Mouse (Mus musculus): ENCODE measurements around the gene Umad1.

Gene Umad1

DNA sequence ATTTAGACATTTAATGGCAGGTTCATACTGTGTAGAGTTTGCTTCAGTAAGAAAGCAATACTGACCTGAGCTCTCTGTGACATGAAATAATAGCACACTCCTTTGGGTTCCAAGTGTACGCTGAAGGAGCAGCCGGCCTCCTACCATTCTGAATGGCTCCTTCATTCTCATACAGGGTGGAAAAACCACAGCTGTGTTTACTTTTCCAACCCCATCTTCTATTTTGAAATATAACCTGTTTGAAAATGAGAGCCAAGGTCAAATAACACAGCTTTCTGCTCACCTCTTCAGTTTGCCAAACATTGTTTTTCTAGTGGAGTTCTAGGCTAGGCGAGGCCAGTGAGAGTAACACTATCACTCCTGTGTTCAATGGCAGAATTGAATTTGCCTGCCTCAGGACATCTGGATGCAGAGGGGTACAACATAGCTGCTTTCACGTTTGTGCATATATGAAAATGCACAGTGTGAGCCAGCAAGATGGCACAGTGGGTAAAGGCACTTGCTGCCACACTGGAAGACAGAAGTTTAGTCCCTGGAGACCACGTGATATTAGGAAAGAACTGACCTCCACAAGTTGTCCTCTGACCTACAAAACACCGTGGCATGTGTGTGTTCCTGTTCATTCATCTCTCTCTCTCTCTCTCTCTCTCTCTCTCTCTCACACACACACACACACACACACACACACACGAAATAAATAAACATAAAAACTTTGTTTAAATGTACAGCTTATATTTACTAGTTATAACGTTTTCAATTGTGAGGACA is 157.9 kb downstream of the Umad1 start:
- CTCF ChIA-PET, result interaction anchor here (0.6 kb wide), 1 partner anchor 46 kb away, joined by 4 read pairs; no protein-coding TSS in a partner anchor

DNA sequence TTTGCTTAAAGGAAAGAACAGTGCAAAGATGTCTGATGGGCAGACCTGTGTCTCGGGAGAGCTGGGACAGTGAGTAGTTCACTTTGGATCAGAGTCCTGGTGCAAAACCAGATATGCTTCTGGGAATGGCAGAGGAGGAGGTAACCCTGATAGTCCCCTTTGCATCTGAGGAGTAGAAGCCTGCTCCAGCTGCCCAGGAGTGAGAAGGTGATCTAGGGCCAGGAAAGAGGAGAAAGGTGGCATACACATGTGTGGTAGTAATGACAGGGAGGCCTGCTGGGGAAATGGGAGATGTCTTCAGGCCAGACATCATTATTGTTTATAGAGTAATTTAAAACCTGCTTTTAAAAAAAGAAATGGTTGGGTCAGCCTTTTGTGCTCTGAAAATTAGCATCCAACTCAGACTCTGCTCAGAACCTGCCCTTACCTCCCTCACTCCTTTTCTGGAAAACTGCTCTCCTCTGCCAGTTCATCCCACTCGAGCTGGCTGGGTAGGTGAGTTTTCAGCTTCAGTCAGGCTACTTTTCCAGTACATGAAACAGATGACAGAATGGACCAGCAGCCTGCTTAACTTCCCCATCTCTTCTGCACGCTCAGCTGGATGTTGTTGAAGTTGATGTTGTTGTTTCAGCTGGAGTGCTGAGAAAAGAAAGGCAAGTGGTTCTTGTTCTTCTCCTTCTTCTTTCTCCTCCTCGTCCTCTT is 160.5 kb downstream of the Umad1 start:
- CTCF ChIA-PET, result no interaction called here

DNA sequence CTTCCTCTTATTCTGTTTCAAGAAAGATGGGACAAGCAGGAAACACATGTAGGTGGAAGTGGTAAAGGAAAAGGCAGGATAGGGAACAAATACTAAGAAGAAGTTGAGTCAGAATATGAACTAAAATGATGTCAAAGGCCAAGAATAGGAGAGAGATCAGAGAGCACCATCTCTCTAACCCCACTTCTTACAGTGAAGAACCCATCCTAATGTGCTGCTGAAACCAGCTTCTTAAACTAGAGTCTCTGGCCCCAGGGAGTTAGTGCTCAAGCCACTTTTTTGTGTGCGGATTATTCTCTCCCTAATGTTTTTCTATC is 161.1 kb downstream of the Umad1 start:
- CTCF ChIA-PET, result no interaction called here

DNA sequence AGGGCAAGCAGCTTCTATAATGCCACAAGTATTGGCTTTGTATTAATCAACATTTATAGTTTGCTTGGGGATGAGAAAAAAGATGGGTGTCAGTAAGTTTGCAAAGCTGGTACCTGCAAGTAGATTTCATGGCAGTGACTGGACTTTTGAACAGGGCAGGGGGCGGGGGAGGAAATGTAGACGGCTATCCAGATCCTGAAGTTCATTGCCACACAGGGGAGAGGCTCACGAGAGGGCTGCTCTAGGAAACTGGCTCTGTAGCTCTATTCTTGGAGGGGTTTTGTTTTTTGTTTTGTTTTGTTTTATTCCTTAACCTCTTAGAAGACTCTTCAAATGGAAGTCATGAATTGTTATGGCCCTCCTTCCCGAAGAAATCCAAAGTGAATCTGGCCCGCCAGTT is 162.3 kb downstream of the Umad1 start:
- CTCF ChIA-PET, result no interaction called here

DNA sequence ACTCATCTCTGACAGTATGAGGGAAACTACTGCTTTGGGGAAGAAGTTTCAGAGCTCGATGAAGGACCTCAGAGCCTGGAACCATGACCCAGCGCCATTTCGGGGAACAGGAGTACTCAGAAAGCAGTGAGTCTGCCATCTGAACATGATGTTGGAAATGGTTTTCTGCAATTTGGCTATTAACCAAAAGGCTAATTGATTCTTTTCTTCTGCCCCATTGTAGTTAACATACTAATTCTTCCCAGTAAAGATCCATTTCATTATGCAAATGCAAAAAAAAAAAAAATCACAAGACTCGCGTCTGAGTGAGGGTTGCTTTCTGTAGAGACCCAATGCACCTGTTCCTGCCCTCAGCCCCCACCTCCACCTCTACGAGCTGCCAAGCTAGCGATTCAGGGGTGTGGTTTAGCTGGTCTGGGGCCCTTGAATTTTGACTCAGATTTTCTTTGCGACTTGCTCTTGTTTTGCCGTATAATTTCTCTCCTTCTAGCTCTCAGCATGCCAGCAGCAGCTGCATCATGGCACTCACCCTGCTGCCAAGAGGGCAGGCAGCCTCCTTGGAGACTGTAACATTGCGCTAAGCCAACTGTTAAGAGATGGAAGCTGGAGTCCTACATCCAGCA is 163.0 kb downstream of the Umad1 start:
- CTCF ChIA-PET, result no interaction called here

DNA sequence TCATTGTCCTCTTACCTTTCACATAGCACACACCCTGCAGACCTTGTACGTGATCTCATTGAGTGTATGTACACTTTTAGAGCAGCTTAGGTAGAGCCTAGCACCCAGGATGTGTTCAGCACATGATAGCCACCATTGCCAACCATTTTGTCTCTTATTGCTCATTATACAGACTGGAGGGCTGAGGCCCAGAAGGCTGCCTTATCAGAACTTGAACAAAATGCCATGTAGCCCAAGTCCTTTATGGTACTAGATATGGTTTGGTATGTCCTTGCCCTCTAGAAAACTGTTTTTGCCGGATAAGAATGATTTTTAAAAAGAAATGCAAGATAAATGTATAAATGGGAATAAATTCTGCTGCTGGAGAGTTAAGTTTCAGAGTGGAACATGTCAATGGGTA is 164.1 kb downstream of the Umad1 start:
- CTCF ChIA-PET, result interaction anchor here (1.1 kb wide), 1 partner anchor 16 kb away, joined by 3 read pairs; no protein-coding TSS in a partner anchor

DNA sequence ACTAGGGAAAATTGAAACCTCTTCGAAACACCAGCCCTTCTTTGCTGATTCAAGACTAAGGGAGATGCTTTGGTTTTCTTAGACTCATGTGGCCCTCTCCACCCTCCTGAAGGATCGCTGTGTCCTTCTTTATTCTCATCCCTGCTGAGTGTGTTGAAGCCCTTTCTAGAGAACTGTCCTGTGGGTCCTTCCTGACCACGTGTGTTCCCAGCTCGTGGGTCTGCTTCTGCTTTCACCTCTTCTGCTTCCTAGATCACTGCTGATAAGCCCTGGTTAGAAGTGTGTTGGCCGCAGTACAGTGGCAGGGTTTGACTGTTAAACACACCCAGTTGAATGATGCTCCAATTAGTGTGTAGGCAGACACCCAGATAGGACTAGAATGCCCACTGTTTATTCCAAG is 168.6 kb downstream of the Umad1 start:
- CTCF ChIA-PET, result interaction anchor here (0.6 kb wide), 1 partner anchor 120 kb away, joined by 4 read pairs; no protein-coding TSS in a partner anchor

DNA sequence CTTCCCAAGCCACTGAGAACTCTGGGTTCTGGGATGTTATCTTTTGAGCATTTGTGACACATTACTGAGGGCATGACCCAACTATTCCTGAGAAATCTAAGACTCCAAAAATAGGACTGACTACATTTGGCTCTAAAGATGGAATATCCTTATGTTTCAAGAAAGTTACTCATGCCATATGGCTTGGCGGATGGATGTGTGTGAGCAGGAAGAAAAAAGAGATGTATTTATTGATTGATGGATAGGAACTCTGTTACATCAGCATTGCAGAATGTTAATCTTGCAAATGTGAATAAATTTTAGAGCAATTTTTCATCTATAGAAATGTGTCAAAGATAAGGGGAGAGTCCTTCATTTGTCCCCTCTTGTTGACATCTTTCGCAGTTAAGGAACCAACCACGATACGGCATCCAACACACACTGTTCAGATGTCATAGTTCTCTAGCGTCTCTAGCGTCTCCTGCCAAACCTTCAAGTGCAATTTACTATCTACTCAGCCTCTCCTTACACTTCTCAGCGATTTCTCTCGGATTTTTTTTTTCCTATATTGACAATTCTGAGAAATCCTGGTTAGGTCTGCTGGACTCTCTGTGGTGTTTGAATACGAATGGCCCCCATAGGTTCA is 171.6 kb downstream of the Umad1 start:
- CTCF ChIA-PET, result no interaction called here

DNA sequence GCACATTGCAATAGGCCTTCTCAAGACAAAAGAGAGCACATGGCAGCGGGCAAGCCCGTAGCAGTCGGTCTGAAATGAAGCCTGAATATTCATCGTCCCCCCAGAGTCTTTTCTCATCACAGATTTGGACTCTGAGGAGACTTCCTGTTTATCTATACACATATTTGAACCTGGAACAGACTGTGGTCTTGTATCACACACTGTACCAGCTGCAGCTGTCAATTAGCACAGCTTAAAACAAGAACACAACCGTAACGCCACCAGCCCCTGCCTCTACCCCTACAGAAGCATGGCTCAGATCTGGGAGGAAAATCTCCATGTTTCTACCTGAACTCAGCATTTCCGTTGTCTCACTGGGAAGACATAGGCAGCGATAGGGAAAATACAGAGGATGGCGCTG is 174.1 kb downstream of the Umad1 start:
- CTCF ChIA-PET, result no interaction called here

DNA sequence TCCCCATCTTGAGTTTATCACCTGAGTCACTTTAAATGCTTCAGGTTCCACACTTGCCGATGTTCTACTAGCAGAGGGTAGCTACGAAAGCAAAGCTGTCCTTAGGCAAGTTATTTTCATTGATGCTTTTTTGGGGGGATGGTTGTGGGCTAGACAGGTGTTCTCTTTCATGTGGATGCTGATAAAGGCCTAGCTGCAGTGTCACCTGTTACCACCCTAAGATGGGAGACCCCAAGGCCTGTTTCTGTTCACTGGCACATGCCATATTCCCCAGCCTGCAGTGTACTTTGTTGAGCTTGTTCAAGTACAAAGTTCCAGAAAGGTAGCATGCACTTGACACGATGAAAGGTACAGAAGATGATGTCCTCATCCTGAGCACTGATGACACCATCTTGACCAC is 178.8 kb downstream of the Umad1 start:
- CTCF ChIA-PET, result interaction anchor here (0.7 kb wide), 1 partner anchor 209 kb away, joined by 7 read pairs; no protein-coding TSS in a partner anchor

DNA sequence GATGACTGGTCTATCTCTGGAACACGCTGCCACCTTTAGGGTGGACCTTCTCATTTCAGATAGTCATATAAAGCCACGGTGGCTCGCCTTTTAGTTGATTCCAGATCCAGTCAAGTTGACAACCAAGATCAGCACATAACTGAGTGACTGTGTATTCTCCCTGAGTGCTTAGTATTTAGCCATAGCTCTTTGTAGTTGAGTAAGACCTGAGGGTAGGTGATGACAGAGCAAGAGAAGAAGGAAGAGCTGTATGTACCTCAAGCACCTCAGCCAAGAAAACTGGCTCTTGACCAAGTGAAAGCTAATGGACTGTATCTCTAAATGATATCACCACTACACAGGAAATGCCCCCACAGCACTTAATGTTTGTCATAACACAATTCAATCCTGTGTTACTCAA is 182.7 kb downstream of the Umad1 start:
- CTCF ChIA-PET, result no interaction called here

DNA sequence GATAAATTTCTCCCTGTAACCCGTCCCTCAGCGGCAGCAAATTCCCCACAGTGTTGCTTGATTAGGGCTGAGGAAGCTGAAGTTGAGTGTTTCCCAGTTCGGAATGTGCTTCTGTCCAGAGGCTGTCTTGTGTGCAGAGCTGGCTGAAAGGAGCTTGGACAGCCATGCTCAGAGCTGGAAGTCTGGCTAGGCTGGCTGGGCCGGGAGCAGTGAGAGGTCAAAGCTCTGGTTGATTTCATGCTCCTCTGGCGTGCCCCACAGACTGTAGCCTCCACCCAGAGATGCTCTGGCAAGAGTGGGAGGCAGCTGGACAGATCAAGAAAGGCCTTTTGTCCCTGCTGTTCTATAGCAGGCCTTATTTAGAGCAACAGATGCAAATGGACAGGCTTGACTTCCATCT is 187.7 kb downstream of the Umad1 start:
- CTCF ChIA-PET, result no interaction called here

DNA sequence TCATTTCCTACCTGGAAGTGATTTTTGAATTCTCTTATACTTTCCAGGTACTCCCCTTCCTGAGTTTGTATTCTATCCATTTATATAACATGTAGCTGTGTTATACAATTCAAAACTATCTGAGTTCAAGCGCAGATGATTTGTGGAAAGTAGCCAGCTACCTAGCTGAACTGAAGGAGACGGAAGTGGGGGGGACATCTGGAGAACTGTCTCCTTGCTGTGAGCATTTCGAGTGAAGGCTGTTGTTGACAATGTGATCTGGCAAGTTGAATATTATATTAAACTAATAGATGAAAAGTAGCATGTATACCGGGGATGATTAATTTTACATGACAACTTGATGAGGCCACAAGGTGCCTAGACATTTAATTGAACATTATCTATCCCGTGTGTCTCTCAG is 196.5 kb downstream of the Umad1 start:
- CTCF ChIA-PET, result no interaction called here

DNA sequence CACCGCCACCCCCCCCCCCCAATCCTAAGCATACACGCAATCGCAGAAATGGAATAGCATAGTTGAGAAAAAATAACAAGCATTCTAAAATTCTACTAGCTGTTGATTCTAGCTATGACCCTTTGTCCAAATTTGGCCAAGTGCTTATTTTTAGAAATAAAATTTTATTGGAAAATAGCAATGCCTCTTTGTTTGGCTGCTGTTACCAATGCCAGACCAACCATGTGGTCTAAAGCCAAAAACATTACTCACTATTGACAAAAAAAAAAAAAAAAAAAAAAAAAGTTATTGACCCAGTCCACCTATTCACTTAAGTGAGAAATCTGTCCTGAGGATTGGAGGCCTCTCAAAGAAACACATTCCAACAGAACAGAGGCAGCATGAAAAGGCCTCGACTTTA is 199.5 kb downstream of the Umad1 start:
- CTCF ChIA-PET, result no interaction called here

DNA sequence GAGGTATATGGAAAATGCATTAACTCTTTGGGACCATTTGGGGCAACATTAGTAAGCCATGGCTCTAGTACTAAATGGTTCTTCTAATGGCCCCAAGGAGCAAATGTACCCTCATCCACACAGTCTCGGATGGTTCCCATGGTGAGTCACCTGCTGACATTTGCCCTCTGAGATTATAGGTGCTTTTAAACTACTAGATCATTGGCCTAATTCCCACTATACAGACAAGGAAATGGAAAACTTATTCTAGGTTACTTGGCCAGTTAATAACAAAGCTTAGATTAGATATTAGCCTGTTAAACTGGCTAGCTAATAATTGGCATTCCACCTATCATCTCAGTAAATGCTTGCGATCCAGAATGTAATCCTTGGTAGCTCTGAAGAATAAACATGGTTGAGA is 203.4 kb downstream of the Umad1 start:
- CTCF ChIA-PET, result no interaction called here

DNA sequence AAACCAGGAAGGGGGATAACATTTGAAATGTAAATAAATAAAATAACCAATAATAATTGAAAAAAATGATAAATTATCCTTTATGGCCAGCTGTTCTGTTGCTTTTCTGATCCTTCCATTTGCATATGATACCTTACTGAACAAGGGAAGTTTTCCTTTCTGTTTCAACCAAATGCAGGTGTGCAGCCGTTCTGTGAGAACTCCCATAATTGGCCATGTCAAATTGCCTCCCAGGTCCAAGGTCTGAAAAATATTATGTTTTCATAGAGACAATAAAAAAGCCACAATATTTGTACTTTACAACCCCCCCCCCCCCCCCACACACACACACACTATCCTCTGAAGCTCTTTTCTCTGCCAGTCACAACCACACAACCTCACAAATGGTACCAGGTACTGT is 206.3 kb downstream of the Umad1 start:
- CTCF ChIA-PET, result no interaction called here

DNA sequence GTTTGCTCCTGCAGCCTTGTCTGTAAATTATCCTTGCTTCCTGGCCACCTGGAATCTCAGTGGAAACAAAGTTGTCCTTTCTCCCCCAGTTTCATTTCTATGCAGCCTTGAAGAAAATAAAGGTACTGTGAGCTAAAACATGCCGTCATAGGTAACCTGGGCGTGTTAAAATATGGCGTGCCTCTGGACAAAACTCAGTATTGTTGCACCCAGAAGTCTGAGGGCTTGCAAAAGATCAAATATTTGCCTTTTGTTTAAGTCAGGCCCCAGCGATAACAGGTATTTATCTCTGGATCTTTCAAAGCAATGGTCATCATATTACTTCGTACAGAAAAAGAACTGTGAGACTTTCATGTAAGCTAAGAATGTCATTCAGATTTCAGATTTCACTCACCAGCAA is 206.9 kb downstream of the Umad1 start:
- CTCF ChIA-PET, result no interaction called here

DNA sequence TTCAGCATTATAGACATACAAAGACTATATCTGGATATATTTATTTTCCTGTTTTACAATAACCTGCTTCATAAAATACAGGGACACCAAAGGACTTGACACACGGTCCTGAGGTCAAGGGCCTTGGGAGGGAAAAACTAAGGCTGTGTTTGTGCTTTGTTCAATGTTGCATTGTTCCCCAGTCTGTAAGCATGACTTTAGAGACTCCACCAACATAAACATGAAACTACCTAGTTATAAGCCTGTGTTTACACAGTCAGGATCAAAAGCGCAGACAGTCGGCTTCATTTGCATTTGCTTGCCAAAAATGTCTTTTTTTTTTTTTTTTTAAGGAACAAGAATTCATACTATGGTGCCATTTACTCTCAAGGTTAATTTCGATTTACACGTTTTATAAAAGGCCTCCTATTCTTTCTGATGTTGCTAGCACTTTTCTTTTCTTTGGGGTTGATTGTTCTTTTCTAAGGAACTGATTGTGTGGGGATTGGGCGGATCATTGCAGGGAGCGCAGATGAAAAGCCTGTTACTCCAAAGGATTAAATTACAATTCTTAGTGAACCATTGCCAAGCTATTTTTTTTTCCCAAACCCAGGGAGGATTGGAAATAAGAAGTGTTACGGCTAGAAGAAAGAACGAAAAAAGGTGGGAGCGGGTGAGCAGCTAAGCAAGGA is 208.7 kb downstream of the Umad1 start:
- CTCF ChIA-PET, result interaction anchor here (0.5 kb wide), 1 partner anchor 10 kb away, joined by 3 read pairs; no protein-coding TSS in a partner anchor

DNA sequence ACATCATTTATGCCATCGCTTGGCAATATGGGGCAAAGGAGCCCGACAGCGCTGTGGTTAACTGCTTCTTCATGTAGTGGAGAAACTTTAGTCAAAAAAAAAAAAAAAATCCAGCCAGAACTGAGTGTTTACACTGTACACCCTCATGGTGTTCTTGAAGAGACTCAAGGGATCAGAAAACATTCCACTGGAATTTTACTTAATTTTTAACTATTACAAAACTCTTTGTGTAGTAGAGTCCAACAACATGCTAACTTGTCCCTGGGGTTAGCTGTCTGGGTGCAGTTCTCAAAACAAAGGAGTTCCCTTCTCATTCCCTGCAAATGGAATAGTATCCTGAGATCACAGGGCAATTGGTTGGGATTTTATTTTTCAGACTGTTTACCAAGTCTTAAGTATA is 210.8 kb downstream of the Umad1 start:
- CTCF ChIA-PET, result no interaction called here

DNA sequence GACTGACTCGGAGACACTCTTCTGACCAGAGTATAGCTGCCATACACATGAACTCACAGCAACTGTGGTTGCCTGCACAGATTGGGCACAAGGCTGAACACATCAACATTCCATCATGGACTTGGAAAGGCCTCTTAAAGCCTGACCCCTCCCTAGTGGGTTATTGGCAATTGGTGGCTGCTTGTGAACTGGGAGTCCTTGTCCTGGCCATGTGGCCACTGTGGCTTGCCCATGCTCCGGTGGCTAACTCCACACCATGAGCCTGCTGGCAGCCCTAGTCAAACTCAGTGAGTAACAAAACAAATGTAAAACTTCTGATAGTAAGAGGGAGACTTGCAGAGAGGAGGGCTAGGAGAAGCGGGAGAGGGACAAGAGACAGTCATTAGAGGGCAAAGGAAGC is 213.0 kb downstream of the Umad1 start:
- CTCF ChIA-PET, result no interaction called here

DNA sequence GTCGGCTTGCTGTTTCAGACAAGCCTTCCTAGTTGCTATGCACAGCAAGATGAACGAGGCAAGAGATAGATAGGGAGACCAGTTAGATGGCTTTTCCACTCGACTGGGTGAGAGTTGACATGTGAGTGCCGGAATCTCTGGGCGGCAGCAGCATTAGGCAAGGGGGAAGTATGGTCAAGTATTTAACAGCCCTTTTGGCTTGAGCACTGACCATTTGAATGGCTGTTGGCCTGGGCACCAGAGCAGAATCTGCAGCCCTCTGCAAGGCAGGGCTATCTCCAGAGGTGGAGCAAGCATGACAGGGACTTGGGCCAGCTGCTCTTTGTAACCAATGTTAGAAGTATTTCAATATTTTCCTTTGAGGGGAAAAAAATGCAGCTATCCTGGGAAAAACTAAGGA is 213.8 kb downstream of the Umad1 start:
- CTCF ChIA-PET, result no interaction called here

DNA sequence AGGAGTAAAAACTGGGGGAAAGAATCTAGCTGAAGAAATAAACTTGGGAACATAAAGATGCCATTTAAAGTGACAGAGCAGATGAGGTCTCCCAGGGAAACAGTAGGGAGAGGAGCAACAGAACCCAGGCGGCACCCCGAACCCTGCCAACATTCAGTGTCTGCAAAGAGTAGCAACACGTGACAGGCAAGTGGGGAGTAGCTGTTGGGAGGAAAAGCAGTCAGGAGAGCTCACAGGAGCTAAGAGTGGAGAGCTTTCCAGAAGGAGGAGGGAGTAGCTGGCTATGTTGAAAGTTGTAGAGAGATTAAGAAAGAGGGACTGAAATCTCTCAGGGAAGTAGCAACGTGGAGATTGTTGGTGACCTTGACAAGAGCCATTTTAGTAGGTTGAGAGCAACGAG is 214.4 kb downstream of the Umad1 start:
- CTCF ChIA-PET, result no interaction called here

Data from spleen, embryonic (tissue).